Mouse (Mus musculus) E14TG2a.4 (cell line): Measurements from ENCODE around the gene Kdm2a.

Experiments
- CTCF ChIP-seq: conservative IDR thresholded peaks from 2 replicates; pipeline ENCODE4 v1.5.1; 2014; ENCODE audit warnings: low read length
- POU5F1 ChIP-seq: IDR thresholded peaks from 2 replicates; pipeline ENCODE4 v1.6.1; 2014; ENCODE audit warnings: low read length, borderline replicate concordance

GRCm38 (mm10) chr19:4298322-4299121 is 99.6 kb downstream of the Kdm2a start:
- no peak for TF ChIP-seq CTCF
- no peak for TF ChIP-seq POU5F1
